Mouse (Mus musculus) right cerebral cortex, adult 18-20 months (tissue): ENCODE measurements around the gene Actr1a.

Experiments
- DNase-seq: peaks from one replicate; pipeline ENCODE4 v3.0.0; 2022; ENCODE audit warnings: mixed read lengths

Gene Actr1a

GRCm38 (mm10) chr19:46395109-46396009 lies at the start of gene Actr1a:
TSS of gene Actr1a (minus strand) at chr19:46395748.
- peak; percentile 99 for DNase-seq

- DNase-seq: peak; percentile 67
These were observed 48.7 kb upstream of the Actr1a start for GRCm38 (mm10) chr19:46444209-46444608.

GRCm38 (mm10) chr19:46443509-46443908 lies 48.0 kb upstream of the Actr1a start:
- no peak for DNase-seq

DNA sequence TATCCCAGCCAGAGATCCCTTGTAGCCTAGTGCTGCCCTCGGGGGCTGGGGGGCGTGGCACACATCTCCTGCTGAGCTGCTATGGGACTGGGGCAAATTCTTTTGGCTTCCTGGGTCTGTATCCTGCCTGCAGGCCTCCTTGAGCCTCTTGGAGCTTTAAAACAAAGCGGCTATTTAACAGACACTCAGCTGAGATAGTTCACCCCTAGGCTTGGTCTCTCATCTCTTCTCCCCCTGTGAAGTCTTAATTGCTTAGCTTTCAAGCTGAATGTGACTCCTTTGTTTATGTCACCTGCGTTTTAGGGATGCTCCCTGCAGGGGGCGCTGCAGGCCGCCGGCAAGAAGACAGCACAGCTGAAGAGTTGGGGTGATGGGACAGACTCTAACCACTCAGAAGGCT lies 39.9 kb upstream of the Actr1a start:
- DNase-seq: no peak

DNA sequence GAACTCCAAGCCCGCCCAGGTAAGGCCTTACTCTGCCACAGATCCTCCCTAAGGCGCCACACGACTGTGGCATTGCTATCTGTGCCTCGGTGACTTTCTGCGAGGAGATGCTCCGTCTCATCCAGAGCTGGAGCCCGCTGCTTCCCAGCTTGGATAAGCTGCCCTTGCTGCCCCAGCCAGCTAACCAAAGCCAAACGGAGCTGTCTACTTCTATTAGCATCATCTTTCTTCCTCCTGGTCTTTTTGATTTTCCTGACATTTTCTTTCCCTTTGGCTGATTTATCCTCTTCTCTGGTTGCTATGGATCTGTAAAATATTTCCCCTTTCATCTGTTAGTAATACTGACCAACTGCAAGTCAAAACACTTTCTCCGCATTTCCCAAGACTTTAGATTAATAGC lies 39.0 kb upstream of the Actr1a start:
- no peak for DNase-seq

- DNase-seq: no peak
These were observed 38.6 kb upstream of the Actr1a start for GRCm38 (mm10) chr19:46434148-46434547.

GRCm38 (mm10) chr19:46433712-46434111 lies 38.2 kb upstream of the Actr1a start:
- DNase-seq: no peak

DNA sequence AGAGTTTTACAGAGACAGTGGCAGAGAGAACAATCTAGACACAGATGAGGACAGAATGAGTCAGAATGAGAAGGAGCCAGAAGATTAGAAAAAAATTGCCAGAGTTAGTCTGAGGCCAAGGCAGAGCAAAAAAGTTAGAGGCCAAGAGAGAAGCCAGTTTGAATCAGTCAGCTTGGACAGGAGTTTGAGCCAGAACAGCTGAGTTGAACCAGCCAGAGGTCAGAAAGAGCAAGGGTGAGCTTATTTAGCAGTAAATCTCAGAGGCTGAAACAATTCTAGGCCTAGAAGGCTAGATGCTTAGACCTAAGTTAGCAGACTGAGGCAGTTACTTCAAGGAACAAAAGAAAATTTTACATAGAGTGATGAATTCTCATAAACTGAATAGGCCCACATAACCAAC lies 33.7 kb upstream of the Actr1a start:
- no peak for DNase-seq

- DNase-seq: no peak
These were observed 30.9 kb upstream of the Actr1a start for GRCm38 (mm10) chr19:46426488-46426887.

DNA sequence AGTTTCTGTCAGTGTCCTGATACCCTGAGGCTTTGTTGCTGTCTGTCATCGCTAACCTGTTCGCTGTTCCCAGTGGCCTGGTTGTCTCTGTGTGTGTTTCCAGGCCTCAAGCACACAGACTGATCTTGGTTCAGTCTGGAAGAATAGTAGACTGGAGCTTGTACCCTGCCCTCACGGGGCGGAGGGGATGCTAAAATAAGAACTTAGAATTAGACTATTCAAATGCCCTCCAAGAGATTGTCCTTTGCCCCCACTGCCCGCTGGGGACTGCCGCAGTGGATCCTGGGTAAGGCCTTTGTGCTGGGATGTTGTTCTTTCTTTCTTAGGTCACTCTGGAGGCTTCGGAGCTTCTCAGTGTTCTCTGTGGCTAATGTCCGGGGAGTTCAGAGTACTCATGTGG lies 29.7 kb upstream of the Actr1a start:
- DNase-seq: no peak

DNA sequence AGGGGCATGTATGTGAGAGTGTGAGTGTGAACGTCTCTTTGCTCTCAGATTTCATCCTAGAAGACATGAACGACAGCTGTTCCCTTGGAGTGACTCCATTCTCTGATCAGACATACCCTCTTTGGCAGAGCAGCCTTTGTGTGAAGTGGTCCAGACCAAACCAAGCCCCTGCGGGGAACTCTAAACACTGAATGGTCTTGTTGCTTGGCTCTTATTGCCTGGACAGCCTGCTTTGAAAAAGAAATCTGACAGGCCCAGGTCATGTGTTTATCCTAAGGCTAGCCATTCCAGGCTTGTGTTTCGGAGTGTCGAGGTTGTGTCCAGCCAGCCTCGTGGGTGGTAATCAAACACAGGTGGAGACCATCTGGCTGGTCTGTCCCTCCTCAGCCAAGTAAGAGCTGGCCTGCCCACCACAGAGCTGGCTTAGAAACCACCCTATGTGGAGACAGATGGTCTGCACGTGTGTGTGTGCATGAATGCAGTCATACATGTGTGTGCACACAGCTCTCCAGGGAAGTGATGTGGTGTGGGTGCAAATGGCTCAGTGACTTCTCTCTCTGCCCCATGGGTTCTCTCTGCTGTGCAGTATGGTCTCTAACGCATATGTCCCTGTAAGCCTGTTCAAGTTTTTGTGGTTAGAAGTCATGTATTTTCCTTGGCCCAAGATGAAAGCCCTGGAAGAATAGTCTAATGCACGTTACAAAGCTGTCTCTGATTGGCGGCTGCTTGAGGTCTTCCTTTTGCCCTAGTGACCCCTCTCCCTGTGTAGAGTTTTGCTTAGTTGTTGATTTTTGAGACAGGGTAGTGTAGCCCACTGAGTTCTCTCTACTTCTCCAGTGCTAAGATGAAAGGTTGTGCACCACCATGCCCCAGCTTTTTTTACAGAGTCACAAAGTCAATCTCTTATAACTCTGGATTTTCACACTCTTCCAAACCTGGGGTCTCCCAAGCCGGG lies 27.1 kb upstream of the Actr1a start:
- no peak for DNase-seq

- DNase-seq: no peak
These were observed 24.9 kb upstream of the Actr1a start for GRCm38 (mm10) chr19:46420410-46420809.

DNA sequence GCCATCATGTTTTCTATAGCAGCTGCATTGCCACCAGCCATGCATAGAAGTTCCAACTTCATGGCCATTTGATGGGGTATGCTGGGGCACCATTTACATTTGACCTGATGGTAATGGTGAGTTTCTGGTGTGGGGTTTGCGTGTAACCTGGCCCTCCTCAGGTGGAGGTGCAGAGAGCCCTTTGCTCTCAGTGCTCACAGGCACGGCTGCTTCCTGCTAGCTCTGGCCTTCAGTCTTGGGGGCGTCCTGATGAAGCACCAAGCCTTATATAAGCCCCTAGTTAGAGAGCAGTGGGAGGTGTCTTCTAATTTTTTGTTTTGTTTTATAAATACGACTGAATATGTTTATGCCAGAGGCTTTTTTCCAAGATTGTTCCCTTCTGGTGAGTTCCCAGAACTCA lies 22.5 kb upstream of the Actr1a start:
- peak; percentile 26 for DNase-seq

- DNase-seq: no peak
These were observed 20.7 kb upstream of the Actr1a start for GRCm38 (mm10) chr19:46416276-46416675.

DNA sequence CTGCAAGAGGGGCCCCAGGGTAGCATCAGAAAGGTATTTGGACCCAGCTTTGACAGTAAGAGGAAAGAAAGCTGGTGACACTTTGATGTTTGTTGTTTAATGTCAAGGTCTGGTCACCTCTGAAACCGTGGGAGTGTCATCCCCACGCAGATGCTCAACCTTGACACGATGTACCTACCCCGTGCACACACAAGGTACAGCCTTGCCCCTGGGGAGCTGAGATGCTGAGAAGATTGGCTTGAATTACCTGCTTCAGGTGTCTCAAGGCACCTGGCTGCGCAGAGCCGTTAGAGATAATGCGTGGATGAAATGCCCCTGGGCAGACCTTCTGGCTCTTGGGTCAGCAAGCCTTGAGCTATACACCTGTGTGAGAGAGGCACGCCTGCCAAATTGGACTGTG lies 18.9 kb upstream of the Actr1a start:
- no peak for DNase-seq

DNA sequence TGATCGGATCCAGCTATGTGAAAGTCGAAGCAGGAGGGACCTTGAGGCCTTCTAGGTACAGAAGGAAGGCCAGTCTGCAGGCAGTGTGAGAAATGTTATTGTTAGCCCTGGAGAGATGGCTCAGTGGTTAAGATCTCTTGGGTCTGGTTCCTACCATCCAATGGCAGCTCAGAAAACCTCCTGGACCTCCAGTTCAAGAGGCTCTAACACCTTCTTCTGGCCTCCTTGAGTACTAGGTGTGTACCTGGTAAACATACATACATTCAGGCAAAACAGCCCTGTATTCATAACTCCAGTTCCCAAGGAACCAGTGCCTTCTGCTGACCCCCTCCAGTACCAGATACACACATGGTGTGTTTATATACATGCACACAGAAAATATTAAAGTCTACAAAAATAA lies 18.4 kb upstream of the Actr1a start:
- DNase-seq: no peak

- no peak for DNase-seq
These were observed 16.7 kb upstream of the Actr1a start for GRCm38 (mm10) chr19:46412056-46412805.

- no peak for DNase-seq
These were observed 14.0 kb upstream of the Actr1a start for GRCm38 (mm10) chr19:46409506-46409905.

GRCm38 (mm10) chr19:46406592-46407386 lies 11.2 kb upstream of the Actr1a start:
- DNase-seq: no peak

DNA sequence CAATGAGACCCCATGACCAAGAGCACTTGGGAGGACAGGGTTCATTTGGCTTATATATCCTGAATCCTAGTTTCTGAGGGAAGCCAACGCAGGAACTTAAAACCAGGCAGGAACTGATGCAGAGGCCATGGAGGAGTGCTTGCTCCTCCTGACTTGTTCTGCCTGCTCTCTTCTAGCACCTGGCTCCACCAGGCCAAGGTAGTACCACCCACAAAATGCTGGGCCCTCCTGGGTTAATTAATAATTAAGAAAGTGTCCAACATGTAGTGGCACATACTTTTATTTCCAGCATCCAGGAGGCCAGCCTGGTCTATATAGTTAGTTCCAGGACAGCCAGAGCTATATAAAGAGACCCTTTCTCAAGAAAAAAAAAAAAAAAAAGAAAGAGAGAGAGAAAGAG lies 8.5 kb upstream of the Actr1a start:
- DNase-seq: no peak

DNA sequence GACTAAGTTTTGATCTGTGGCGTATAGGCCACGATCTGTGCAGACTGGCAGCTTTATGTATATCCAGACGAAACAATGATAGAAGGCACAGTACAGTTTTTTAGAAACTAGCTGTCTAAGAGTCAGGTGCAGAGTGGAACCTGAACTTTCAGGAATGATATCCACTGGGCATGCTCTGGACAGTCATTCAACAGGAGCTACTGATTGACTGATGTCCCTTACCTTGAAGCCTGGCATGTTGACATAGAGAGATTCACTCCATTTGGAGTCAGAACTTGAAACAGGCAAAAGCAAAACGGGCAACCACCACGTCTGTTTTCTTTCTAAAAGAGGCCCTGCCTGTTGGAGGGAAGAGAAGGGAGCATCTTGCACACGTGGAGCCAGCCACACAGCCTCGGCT lies 5.0 kb upstream of the Actr1a start:
- no peak for DNase-seq

GRCm38 (mm10) chr19:46399886-46400285 lies 4.3 kb upstream of the Actr1a start:
- no peak for DNase-seq
